7 mouse cellular contexts compared by ENCODE assay signal in the genomic region with DNA sequence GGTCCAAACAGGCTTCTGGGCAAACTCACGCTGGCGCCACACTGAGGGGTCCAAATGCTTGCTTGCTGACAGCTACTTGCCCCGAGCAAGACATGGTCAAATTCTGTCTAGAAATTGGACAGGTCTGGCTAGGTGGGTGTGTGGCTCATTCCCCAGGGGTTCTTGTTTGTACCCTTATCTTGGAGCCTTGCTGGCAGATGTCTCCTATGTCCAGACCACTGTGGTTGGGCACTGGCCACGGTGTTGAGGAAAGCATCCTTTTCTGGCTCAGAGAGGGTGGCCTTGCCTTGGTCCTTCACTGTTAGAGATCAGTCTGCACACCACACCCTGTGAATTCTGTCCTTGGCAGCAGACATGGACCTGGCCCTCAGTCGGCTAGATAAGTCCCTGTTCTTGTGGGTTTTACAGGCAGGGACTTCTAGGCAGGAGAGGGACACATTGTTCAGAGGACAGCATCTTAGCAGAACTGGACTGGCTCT. TPM values are rescaled to one million over a fixed set of nuclear protein-coding genes. Genes with fewer than 3 reads are reported as not detected.
DNase-seq lines count a peak whose midpoint lies in the region; ATAC-seq and TF ChIP-seq lines count a peak whose summit lies in the region.

No protein-coding gene starts in this region.

- peak overlapping the region; percentile 28; the same call in 1 of the 2 replicates for H3K27ac ChIP-seq in layer of hippocampus, adult 2 months
- H3K27ac ChIP-seq in embryonic facial prominence, embryonic 12.5 days: 0 out of 2 replicates have a peak overlapping the region, but pooled peaks have one; percentile 85
- peak overlapping the region; percentile 99 for H3K27ac ChIP-seq in heart, embryonic 10.5 days
- H3K27ac ChIP-seq in liver, embryonic 13.5 days: peak overlapping the region; percentile 87

- no peak for TF ChIP-seq CTCF in layer of hippocampus, adult 2 months (conservative IDR thresholded peaks at IDR 0.05)

- no peaks in the 10 kb centered on the region for H3K9me3 ChIP-seq in embryonic facial prominence, embryonic 12.5 days
- no peaks in the 10 kb centered on the region for H3K9me3 ChIP-seq in heart, embryonic 10.5 days
- no peaks in the 10 kb centered on the region for H3K9me3 ChIP-seq in liver, embryonic 13.5 days (replicated peaks)

- H3K4me2 ChIP-seq in embryonic facial prominence, embryonic 12.5 days (replicated peaks): peak overlapping the region; percentile 19
- H3K4me2 ChIP-seq in liver, embryonic 13.5 days: peak overlapping the region; percentile 95

- no peak for DNase-seq in layer of hippocampus, adult 2 months (ENCODE audit: low spot score in 2 of 2)
- no peak for DNase-seq in layer of hippocampus, adult 9-10 months (ENCODE audit: low spot score)
- DNase-seq in heart, embryonic 10.5 days (ENCODE audit: low spot score): no peak
- DNase-seq in liver, embryonic 13.5 days: no peak
- no peak for DNase-seq in cerebellum, postnatal 25 days

- no peaks in the 10 kb centered on the region for H3K36me3 ChIP-seq in embryonic facial prominence, embryonic 12.5 days
- H3K36me3 ChIP-seq in heart, embryonic 10.5 days: no peaks in the 10 kb centered on the region
- H3K36me3 ChIP-seq in liver, embryonic 13.5 days: 0 out of 2 replicates have a peak, but pooled peaks cover under 1% of the 10 kb centered on the region

- no peak overlapping the region for H3K4me3 ChIP-seq in layer of hippocampus, adult 2 months
- no peak overlapping the region for H3K4me3 ChIP-seq in embryonic facial prominence, embryonic 12.5 days
- H3K4me3 ChIP-seq in heart, embryonic 10.5 days: peak overlapping the region; percentile 92; the same call in 1 of the 2 replicates
- H3K4me3 ChIP-seq in liver, embryonic 13.5 days (replicated peaks): peak overlapping the region; percentile 10; the same call in 1 of the 2 replicates

- H3K4me1 ChIP-seq in embryonic facial prominence, embryonic 12.5 days: peaks cover 69% of the 10 kb centered on the region
- peaks cover 72% of the 10 kb centered on the region for H3K4me1 ChIP-seq in heart, embryonic 10.5 days
- H3K4me1 ChIP-seq in liver, embryonic 13.5 days (replicated peaks): peaks cover 77% of the 10 kb centered on the region

- 75% methylated on average over 5 of the region's 5 CpGs for WGBS in embryonic facial prominence, embryonic 12.5 days
- 62% methylated on average over 5 of the region's 5 CpGs for WGBS in heart, embryonic 10.5 days
- 15% methylated on average over 5 of the region's 5 CpGs for WGBS in liver, embryonic 13.5 days (ENCODE audit: insufficient replicate concordance)

- ATAC-seq in embryonic facial prominence, embryonic 12.5 days (ENCODE audit: insufficient number of reproducible peaks, insufficient read depth, low FRiP score, low TSS enrichment): no peak
- ATAC-seq in liver, embryonic 13.5 days (ENCODE audit: low read depth): no peak
- ATAC-seq in granulocyte monocyte progenitor cell, adult 5-6 weeks (replicated peaks; ENCODE audit: poor library complexity, severe bottlenecking): no peak

- H3K9ac ChIP-seq in embryonic facial prominence, embryonic 12.5 days: no peak overlapping the region
- H3K9ac ChIP-seq in liver, embryonic 13.5 days: peak overlapping the region; percentile 87

- peaks cover 21% of the 10 kb centered on the region for H3K27me3 ChIP-seq in embryonic facial prominence, embryonic 12.5 days
- peaks cover 10% of the 10 kb centered on the region for H3K27me3 ChIP-seq in heart, embryonic 10.5 days (ENCODE audit: insufficient read depth, poor library complexity, severe bottlenecking)
- peaks cover 25% of the 10 kb centered on the region for H3K27me3 ChIP-seq in liver, embryonic 13.5 days

RNA-seq across cellular contexts. Expression of a gene that starts 3.3 kb away (rescaled TPM):
- total RNA-seq in layer of hippocampus, adult 2 months (2021): 10 to 100 TPM; 13.6 to 13.7 TPM
- polyA plus RNA-seq in embryonic facial prominence, embryonic 12.5 days (2016; fragmentation: Nextera tagmentation; extraction: Ambion mirVana): 36.8 and 43.3 TPM in 2 replicates
- 69.0 and 70.8 TPM in 2 replicates for polyA plus RNA-seq in heart, embryonic 10.5 days (2016; fragmentation: Nextera tagmentation; extraction: Ambion mirVana)
- 49.3 and 49.7 TPM in 2 replicates for polyA plus RNA-seq in liver, embryonic 13.5 days (2015; fragmentation: Nextera tagmentation; extraction: Ambion mirVana)
- 50.4 and 53.8 TPM in 2 replicates for total RNA-seq in granulocyte monocyte progenitor cell, adult 5-6 weeks (2014; fragmentation: Nextera tagmentation)
- 42.6 and 44.9 TPM in 2 replicates for total RNA-seq in granulocyte monocyte progenitor cell, adult 5-6 weeks (2017)

RNA-seq across cellular contexts. Expression of a gene that starts 3.4 kb away (rescaled TPM):
- total RNA-seq in layer of hippocampus, adult 2 months (2021): 10 to 100 TPM; 38.7 TPM
- polyA plus RNA-seq in embryonic facial prominence, embryonic 12.5 days (2016; fragmentation: Nextera tagmentation; extraction: Ambion mirVana): 66.2 and 68.9 TPM in 2 replicates
- polyA plus RNA-seq in heart, embryonic 10.5 days (2016; fragmentation: Nextera tagmentation; extraction: Ambion mirVana): 73.2 and 74.5 TPM in 2 replicates
- polyA plus RNA-seq in liver, embryonic 13.5 days (2015; fragmentation: Nextera tagmentation; extraction: Ambion mirVana): 63.9 and 72.4 TPM in 2 replicates
- 36.4 and 59.6 TPM in 2 replicates for total RNA-seq in granulocyte monocyte progenitor cell, adult 5-6 weeks (2014; fragmentation: Nextera tagmentation)
- 40.9 and 43.5 TPM in 2 replicates for total RNA-seq in granulocyte monocyte progenitor cell, adult 5-6 weeks (2017)

RNA-seq across cellular contexts. Expression of a gene that starts 11.1 kb away (rescaled TPM):
- total RNA-seq in layer of hippocampus, adult 2 months (2021): 10 to 100 TPM; 23.4 to 25.1 TPM
- 17.0 and 19.6 TPM in 2 replicates for polyA plus RNA-seq in embryonic facial prominence, embryonic 12.5 days (2016; fragmentation: Nextera tagmentation; extraction: Ambion mirVana)
- 23.1 and 38.2 TPM in 2 replicates for polyA plus RNA-seq in heart, embryonic 10.5 days (2016; fragmentation: Nextera tagmentation; extraction: Ambion mirVana)
- polyA plus RNA-seq in liver, embryonic 13.5 days (2015; fragmentation: Nextera tagmentation; extraction: Ambion mirVana): 4.1 and 5.0 TPM in 2 replicates
- 19.2 and 20.0 TPM in 2 replicates for total RNA-seq in granulocyte monocyte progenitor cell, adult 5-6 weeks (2014; fragmentation: Nextera tagmentation)
- 18.4 and 20.4 TPM in 2 replicates for total RNA-seq in granulocyte monocyte progenitor cell, adult 5-6 weeks (2017)

RNA-seq across cellular contexts. Expression of a gene that starts 17.4 kb away (rescaled TPM):
- 1 to 10 TPM; 4.1 to 6.7 TPM for total RNA-seq in layer of hippocampus, adult 2 months (2021)
- 12.8 and 13.3 TPM in 2 replicates for polyA plus RNA-seq in embryonic facial prominence, embryonic 12.5 days (2016; fragmentation: Nextera tagmentation; extraction: Ambion mirVana)
- polyA plus RNA-seq in heart, embryonic 10.5 days (2016; fragmentation: Nextera tagmentation; extraction: Ambion mirVana): 14.0 and 14.6 TPM in 2 replicates
- polyA plus RNA-seq in liver, embryonic 13.5 days (2015; fragmentation: Nextera tagmentation; extraction: Ambion mirVana): 3.6 and 4.0 TPM in 2 replicates
- total RNA-seq in granulocyte monocyte progenitor cell, adult 5-6 weeks (2014; fragmentation: Nextera tagmentation): 15.8 and 21.3 TPM in 2 replicates
- total RNA-seq in granulocyte monocyte progenitor cell, adult 5-6 weeks (2017): 14.9 and 15.8 TPM in 2 replicates

RNA-seq across cellular contexts. Expression of a gene that starts 23.3 kb away (rescaled TPM):
- 10 to 100 TPM; 25.1 to 28.3 TPM for total RNA-seq in layer of hippocampus, adult 2 months (2021)
- 13.9 and 14.6 TPM in 2 replicates for polyA plus RNA-seq in embryonic facial prominence, embryonic 12.5 days (2016; fragmentation: Nextera tagmentation; extraction: Ambion mirVana)
- 28.3 and 38.9 TPM in 2 replicates for polyA plus RNA-seq in heart, embryonic 10.5 days (2016; fragmentation: Nextera tagmentation; extraction: Ambion mirVana)
- 11.9 and 13.8 TPM in 2 replicates for polyA plus RNA-seq in liver, embryonic 13.5 days (2015; fragmentation: Nextera tagmentation; extraction: Ambion mirVana)
- total RNA-seq in granulocyte monocyte progenitor cell, adult 5-6 weeks (2014; fragmentation: Nextera tagmentation): 93.9 and 97.0 TPM in 2 replicates
- total RNA-seq in granulocyte monocyte progenitor cell, adult 5-6 weeks (2017): 19.0 and 35.1 TPM in 2 replicates

Comparison
In these comparisons a context has a peak if more than half of its experiments do, and no peak if none do; other contexts are left out.
1. H3K27ac ChIP-seq: peak in every context shown above with its lines; median percentile 99 in heart, embryonic 10.5 days; 87 in liver, embryonic 13.5 days; 85 in embryonic facial prominence, embryonic 12.5 days; 28 in layer of hippocampus, adult 2 months.
2. H3K4me3 ChIP-seq: peak in heart, embryonic 10.5 days (single experiment) and liver, embryonic 13.5 days (single experiment); none in layer of hippocampus, adult 2 months (single experiment) and embryonic facial prominence, embryonic 12.5 days (single experiment).